Mouse (Mus musculus): ENCODE data around the gene Zbtb40. TPM values are rescaled to one million over a fixed set of nuclear protein-coding genes. Genes with fewer than 3 reads are reported as not detected.

Gene Zbtb40
- polyA plus RNA-seq, 2 experiments: 5.0 to 7.5 TPM

GRCm38 (mm10) chr4:137054932-137055331 lies 6.3 kb upstream of the Zbtb40 start:
- no peak for ATAC-seq (ENCODE audit: low FRiP score, low read depth)
- H3K4me1 ChIP-seq (ENCODE audit: control insufficient read depth, insufficient read depth, low read length): no peaks in the 10 kb centered on the region
- WGBS: 73% methylated on average over 3 of the region's 3 CpGs

GRCm38 (mm10) chr4:137053810-137054209 lies 5.2 kb upstream of the Zbtb40 start:
- Histone ChIP-seq H3K4me1 (ENCODE audit: control insufficient read depth, insufficient read depth, low read length) (no peaks in the 10 kb centered on the region), H3K27me3 (ENCODE audit: control insufficient read depth, insufficient read depth, low read length) (peaks cover 13% of the 10 kb centered on the region), H3K9ac (ENCODE audit: low read depth, low read length, severe bottlenecking) (no peak overlapping the region), H3K4me2 (replicated peaks; ENCODE audit: low read depth, low read length, severe bottlenecking) (no peak overlapping the region), H3K4me3 (replicated peaks; ENCODE audit: low read length) (no peak overlapping the region), H3K27ac (replicated peaks; ENCODE audit: low read depth, low read length) (no peak overlapping the region), H3K9me3 (ENCODE audit: control insufficient read depth, low read length) (peaks cover 12% of the 10 kb centered on the region; the same call in 1 of the 2 replicates), H3K36me3 (ENCODE audit: control insufficient read depth, insufficient read depth, low read length) (no peaks in the 10 kb centered on the region)
- ATAC-seq (ENCODE audit: low FRiP score, low read depth) (0 out of 2 replicates have a peak, but pooled peaks have one; percentile 23), DNase-seq (ENCODE audit: low spot score) (no peak)
- WGBS: 72% methylated on average over 5 of the region's 5 CpGs
- no peak for TF ChIP-seq POLR2A (IDR thresholded peaks at IDR 0.05; ENCODE audit: borderline replicate concordance, extremely low read depth, insufficient read depth, insufficient read length)

More at GRCm38 (mm10) chr4:137054932-137055331, 6.3 kb upstream of the Zbtb40 start:
- Histone ChIP-seq H3K9me3 (ENCODE audit: control insufficient read depth, low read length) (0 out of 2 replicates have a peak, but pooled peaks cover 1% of the 10 kb centered on the region), H3K36me3 (ENCODE audit: control insufficient read depth, insufficient read depth, low read length) (no peaks in the 10 kb centered on the region), H3K4me3 (replicated peaks; ENCODE audit: low read length) (no peak overlapping the region), H3K27me3 (ENCODE audit: control insufficient read depth, insufficient read depth, low read length) (peaks cover 13% of the 10 kb centered on the region), H3K27ac (replicated peaks; ENCODE audit: low read depth, low read length) (no peak overlapping the region), H3K9ac (ENCODE audit: low read depth, low read length, severe bottlenecking) (no peak overlapping the region), H3K4me2 (replicated peaks; ENCODE audit: low read depth, low read length, severe bottlenecking) (no peak overlapping the region)
- TF ChIP-seq POLR2A (IDR thresholded peaks at IDR 0.05; ENCODE audit: borderline replicate concordance, extremely low read depth, insufficient read depth, insufficient read length): no peak
- no peak for DNase-seq (ENCODE audit: low spot score)

- ATAC-seq (ENCODE audit: low FRiP score, low read depth): peak; percentile 35
- H3K27ac ChIP-seq (replicated peaks; ENCODE audit: low read depth, low read length): peak overlapping the region; percentile 34
- peak overlapping the region; percentile 79 for H3K4me3 ChIP-seq (replicated peaks; ENCODE audit: low read length)
- H3K9me3 ChIP-seq (ENCODE audit: control insufficient read depth, low read length): peaks cover 12% of the 10 kb centered on the region; the same call in 1 of the 2 replicates
- DNase-seq (ENCODE audit: low spot score): no peak
- no peak for TF ChIP-seq POLR2A (IDR thresholded peaks at IDR 0.05; ENCODE audit: borderline replicate concordance, extremely low read depth, insufficient read depth, insufficient read length)
- no peaks in the 10 kb centered on the region for H3K36me3 ChIP-seq (ENCODE audit: control insufficient read depth, insufficient read depth, low read length)
- peak overlapping the region; percentile 64 for H3K9ac ChIP-seq (ENCODE audit: low read depth, low read length, severe bottlenecking)
- peak overlapping the region; percentile 71 for H3K4me2 ChIP-seq (replicated peaks; ENCODE audit: low read depth, low read length, severe bottlenecking)
- H3K4me1 ChIP-seq (ENCODE audit: control insufficient read depth, insufficient read depth, low read length): peaks cover 22% of the 10 kb centered on the region
- WGBS: under 1% methylated on average over 41 of the region's 52 CpGs
- peaks cover 7% of the 10 kb centered on the region for H3K27me3 ChIP-seq (ENCODE audit: control insufficient read depth, insufficient read depth, low read length)
These were observed 606 bp downstream of the Zbtb40 start for GRCm38 (mm10) chr4:137047840-137048549.

GRCm38 (mm10) chr4:137046110-137046509 lies 2.5 kb downstream of the Zbtb40 start:
- peaks cover 33% of the 10 kb centered on the region for H3K4me1 ChIP-seq (ENCODE audit: control insufficient read depth, insufficient read depth, low read length)
- peaks cover 12% of the 10 kb centered on the region; the same call in 1 of the 2 replicates for H3K9me3 ChIP-seq (ENCODE audit: control insufficient read depth, low read length)
- ATAC-seq (ENCODE audit: low FRiP score, low read depth) (no peak), DNase-seq (ENCODE audit: low spot score) (no peak)
- no peak overlapping the region for H3K4me2 ChIP-seq (replicated peaks; ENCODE audit: low read depth, low read length, severe bottlenecking)
- 86% methylated on average over 5 of the region's 5 CpGs for WGBS
- no peak overlapping the region for H3K4me3 ChIP-seq (replicated peaks; ENCODE audit: low read length)
- no peak for TF ChIP-seq POLR2A (IDR thresholded peaks at IDR 0.05; ENCODE audit: borderline replicate concordance, extremely low read depth, insufficient read depth, insufficient read length)
- H3K36me3 ChIP-seq (ENCODE audit: control insufficient read depth, insufficient read depth, low read length): no peaks in the 10 kb centered on the region
- no peak overlapping the region for H3K27ac ChIP-seq (replicated peaks; ENCODE audit: low read depth, low read length)
- no peak overlapping the region for H3K9ac ChIP-seq (ENCODE audit: low read depth, low read length, severe bottlenecking)
- no peaks in the 10 kb centered on the region for H3K27me3 ChIP-seq (ENCODE audit: control insufficient read depth, insufficient read depth, low read length)

- 0 out of 2 replicates have a peak overlapping the region, but pooled peaks have one; percentile 14 for H3K4me2 ChIP-seq (replicated peaks; ENCODE audit: low read depth, low read length, severe bottlenecking)
- WGBS: 33% methylated on average over 5 of the region's 5 CpGs
- ATAC-seq (ENCODE audit: low FRiP score, low read depth) (no peak), DNase-seq (ENCODE audit: low spot score) (no peak)
- H3K4me1 ChIP-seq (ENCODE audit: control insufficient read depth, insufficient read depth, low read length): peaks cover 35% of the 10 kb centered on the region
- H3K9me3 ChIP-seq (ENCODE audit: control insufficient read depth, low read length): peaks cover 6% of the 10 kb centered on the region; the same call in 1 of the 2 replicates
- TF ChIP-seq POLR2A (IDR thresholded peaks at IDR 0.05; ENCODE audit: borderline replicate concordance, extremely low read depth, insufficient read depth, insufficient read length): no peak
- H3K36me3 ChIP-seq (ENCODE audit: control insufficient read depth, insufficient read depth, low read length): no peaks in the 10 kb centered on the region
- no peak overlapping the region for H3K27ac ChIP-seq (replicated peaks; ENCODE audit: low read depth, low read length)
- no peak overlapping the region for H3K4me3 ChIP-seq (replicated peaks; ENCODE audit: low read length)
- H3K9ac ChIP-seq (ENCODE audit: low read depth, low read length, severe bottlenecking): no peak overlapping the region
- no peaks in the 10 kb centered on the region for H3K27me3 ChIP-seq (ENCODE audit: control insufficient read depth, insufficient read depth, low read length)
These were observed 4.1 kb downstream of the Zbtb40 start for GRCm38 (mm10) chr4:137044516-137044915.

All from limb, embryonic 14.5 days (tissue).